In genomic region chr6:54432806-54433545, GRCm38 (mm10) we compare ENCODE assay signal across 18 mouse cellular contexts. TPM values are rescaled to one million over a fixed set of nuclear protein-coding genes. Genes with fewer than 3 reads are reported as not detected.
DNase-seq lines count a peak whose midpoint lies in the region; ATAC-seq and TF ChIP-seq lines count a peak whose summit lies in the region.
"Had no signal": no experiment of that assay in that cellular context is flagged by ENCODE, and none has a peak within 500 bp of the region (broad histone marks: within the 10 kb centered on the region; RNA-seq: fewer than 3 reads in every experiment).

No protein-coding gene starts in this region.

- H3K4me1 ChIP-seq in heart, embryonic 14.5 days (ENCODE audit: control insufficient read depth in 2 of 2, insufficient read depth in 2 of 2, low read length in 2 of 2) = peaks cover 22 to 26% of the 10 kb centered on the region in 2 experiments
- peaks cover 10% of the 10 kb centered on the region; the same call in 1 of the 2 replicates for H3K4me1 ChIP-seq in midbrain, postnatal 0 days (ENCODE audit: insufficient read depth, low read length)
- H3K4me1 ChIP-seq in midbrain, embryonic 11.5 days (ENCODE audit: control insufficient read depth, insufficient read depth, low read length) = peaks cover 12% of the 10 kb centered on the region

- ATAC-seq in heart, embryonic 14.5 days (ENCODE audit: insufficient number of reproducible peaks, insufficient read depth, low FRiP score, low read depth) = no peak
- ATAC-seq in midbrain, postnatal 0 days (ENCODE audit: low FRiP score) = no peak
- no peak for ATAC-seq in midbrain, embryonic 11.5 days (ENCODE audit: low FRiP score)
- ATAC-seq: intestine, embryonic 15.5 days; midbrain, embryonic 15.5 days had no signal

- peaks cover 5% of the 10 kb centered on the region; the same call in 1 of the 2 replicates for H3K27me3 ChIP-seq in heart, embryonic 14.5 days (ENCODE audit: control insufficient read depth, insufficient read depth, low read length)
- H3K27me3 ChIP-seq in midbrain, postnatal 0 days (ENCODE audit: insufficient read depth, low read length) = no peaks in the 10 kb centered on the region
- H3K27me3 ChIP-seq in midbrain, embryonic 11.5 days (ENCODE audit: control insufficient read depth, insufficient read depth, low read length) = peaks cover 23% of the 10 kb centered on the region
- H3K27me3 ChIP-seq: midbrain, embryonic 15.5 days had no signal

- peak; percentile 16 for DNase-seq in cerebellum, adult 11-12 months
- no peak for DNase-seq in cerebellum, adult 18-20 months
- no peak for DNase-seq in heart, postnatal 36 days
- DNase-seq in midbrain, postnatal 0 days (ENCODE audit: low spot score) = peak; percentile 13
- no peak for DNase-seq in midbrain, embryonic 11.5 days (ENCODE audit: low spot score, missing footprints)
- DNase-seq in thymus, adult 18-20 months = no peak
- DNase-seq in thymus, postnatal 0 days (ENCODE audit: low spot score) = no peak
- DNase-seq: adrenal gland, postnatal 36 days; layer of hippocampus, adult 9-11 months; liver, embryonic 13.5 days; right cerebral cortex, postnatal 4 days had no signal

- H3K9ac ChIP-seq in heart, embryonic 14.5 days (ENCODE audit: low read length) = no peak overlapping the region
- H3K9ac ChIP-seq in midbrain, postnatal 0 days (replicated peaks; ENCODE audit: low read length, poor library complexity, severe bottlenecking) = no peak overlapping the region
- no peak overlapping the region for H3K9ac ChIP-seq in midbrain, embryonic 11.5 days (ENCODE audit: low read length)
- H3K9ac ChIP-seq: hindbrain, embryonic 12.5 days; intestine, embryonic 15.5 days; liver, embryonic 13.5 days; midbrain, embryonic 15.5 days had no signal

- no peaks in the 10 kb centered on the region for H3K36me3 ChIP-seq in heart, embryonic 14.5 days (ENCODE audit: control insufficient read depth, insufficient read depth, low read length)
- no peaks in the 10 kb centered on the region for H3K36me3 ChIP-seq in midbrain, postnatal 0 days (ENCODE audit: insufficient read depth, low read length)
- H3K36me3 ChIP-seq in midbrain, embryonic 11.5 days (ENCODE audit: control insufficient read depth, insufficient read depth, low read length) = no peaks in the 10 kb centered on the region
- H3K36me3 ChIP-seq: hindbrain, embryonic 12.5 days; intestine, embryonic 15.5 days; liver, embryonic 13.5 days; midbrain, embryonic 15.5 days had no signal

- TF ChIP-seq CTCF in midbrain, postnatal 0 days (IDR thresholded peaks at IDR 0.05) = no peak

- H3K4me2 ChIP-seq in heart, embryonic 14.5 days (ENCODE audit: low read length) = peak overlapping the region; percentile 26
- H3K4me2 ChIP-seq in midbrain, postnatal 0 days (ENCODE audit: low read depth, low read length, poor library complexity, severe bottlenecking) = no peak overlapping the region
- H3K4me2 ChIP-seq in midbrain, embryonic 11.5 days = no peak overlapping the region
- H3K4me2 ChIP-seq: hindbrain, embryonic 12.5 days; intestine, embryonic 15.5 days; liver, embryonic 13.5 days; midbrain, embryonic 15.5 days had no signal

- H3K4me3 ChIP-seq in heart, embryonic 14.5 days (ENCODE audit: control insufficient read depth in 1 of 2, insufficient read depth in 1 of 2, low read depth in 1 of 2, low read length in 2 of 2) = no peak overlapping the region
- no peak overlapping the region for H3K4me3 ChIP-seq in midbrain, postnatal 0 days (ENCODE audit: low read depth, low read length)
- H3K4me3 ChIP-seq in midbrain, embryonic 11.5 days (ENCODE audit: low read depth, low read length) = no peak overlapping the region
- H3K4me3 ChIP-seq: hindbrain, embryonic 12.5 days; intestine, embryonic 15.5 days; liver, embryonic 13.5 days; midbrain, embryonic 15.5 days had no signal

- WGBS in heart, embryonic 14.5 days = 26% methylated on average over 13 of the region's 13 CpGs
- 69% methylated on average over 13 of the region's 13 CpGs for WGBS in midbrain, postnatal 0 days
- 76% methylated on average over 13 of the region's 13 CpGs for WGBS in midbrain, embryonic 11.5 days

- H3K27ac ChIP-seq in heart, embryonic 14.5 days (replicated peaks in 1 of 2; ENCODE audit: control insufficient read depth in 1 of 2, insufficient read depth in 1 of 2, low read depth in 2 of 2, low read length in 2 of 2) = peak overlapping the region in 1 of 2 experiments; percentile 11; a peak in 1 of 4 replicates
- no peak overlapping the region for H3K27ac ChIP-seq in midbrain, postnatal 0 days (ENCODE audit: low read depth, low read length)
- H3K27ac ChIP-seq in midbrain, embryonic 11.5 days (ENCODE audit: low read depth, low read length) = no peak overlapping the region
- H3K27ac ChIP-seq: hindbrain, embryonic 12.5 days; intestine, embryonic 15.5 days; liver, embryonic 13.5 days; midbrain, embryonic 15.5 days had no signal

- intact Hi-C loops in heart, postnatal 36 days (cut with DNase I) = no loop called here

- no peaks in the 10 kb centered on the region for H3K9me3 ChIP-seq in heart, embryonic 14.5 days (ENCODE audit: control insufficient read depth, low read length)
- no peaks in the 10 kb centered on the region for H3K9me3 ChIP-seq in midbrain, postnatal 0 days (ENCODE audit: low read length)
- H3K9me3 ChIP-seq in midbrain, embryonic 11.5 days (ENCODE audit: control insufficient read depth, low read length) = no peaks in the 10 kb centered on the region
- H3K9me3 ChIP-seq: hindbrain, embryonic 12.5 days; intestine, embryonic 15.5 days; liver, embryonic 13.5 days; midbrain, embryonic 15.5 days had no signal

RNA-seq across cellular contexts. Expression of gene Wipf3, which starts 3.6 kb away (rescaled TPM):
- polyA plus RNA-seq in heart, embryonic 14.5 days (2014; fragmentation: Nextera tagmentation; extraction: Ambion mirVana) = 6.5 and 6.9 TPM in 2 replicates
- 10 to 100 TPM; 37.7 to 40.2 TPM for total RNA-seq in heart, postnatal 36 days (2021)
- total RNA-seq in midbrain, postnatal 0 days (2014; rRNA removed) = 4.5 and 5.9 TPM in 2 replicates
- polyA plus RNA-seq in midbrain, postnatal 0 days (2015; fragmentation: Nextera tagmentation; extraction: Ambion mirVana) = 1.3 and 1.7 TPM in 2 replicates
- polyA plus RNA-seq in midbrain, embryonic 11.5 days (2014; fragmentation: Nextera tagmentation; extraction: Ambion mirVana) = 0.50 and 0.55 TPM in 2 replicates
- polyA plus RNA-seq in thymus, postnatal 0 days (2015; fragmentation: Nextera tagmentation; extraction: Ambion mirVana) = 0.31 and 0.46 TPM in 2 replicates
- total RNA-seq: common myeloid progenitor, adult 5-6 weeks; granulocyte monocyte progenitor cell, adult 5-6 weeks; megakaryocyte progenitor cell, adult 5-6 weeks had no signal

Comparison
In these comparisons a context has a peak if more than half of its experiments do, and no peak if none do; other contexts are left out.
1. DNase-seq: peak in cerebellum, adult 11-12 months (single experiment) and midbrain, postnatal 0 days (single experiment); none in cerebellum, adult 18-20 months (0 of 2), heart, postnatal 36 days (0 of 2), midbrain, embryonic 11.5 days (single experiment), thymus, adult 18-20 months (0 of 2) and thymus, postnatal 0 days (single experiment).